Mouse (Mus musculus) liver, embryonic 14.5 days (tissue): ENCODE results near the gene Emc3. TPM values are rescaled to one million over a fixed set of nuclear protein-coding genes. Genes with fewer than 3 reads are reported as not detected.

Experiments used
- ATAC-seq: fragments of 200-750 bp; cut with Nextera tagmentation; 2 replicates; pipeline ENCODE4 v1.8.0; 2017; ENCODE audit warnings: moderate number of reproducible peaks, mild to moderate bottlenecking, moderate library complexity; ENCODE audit not compliant: insufficient read depth
- DNase-seq, 3 experiments: peaks; one replicate each; pipeline ENCODE4 v3.0.0-alpha.2; 2012 to 2013; ENCODE audit warnings: low read depth in 3 of 3, low spot score in 3 of 3
- H3K27ac ChIP-seq: fragments of 300-500 bp; sonication (generic); 2 replicates; pipeline ENCODE4 v1.5.1; 2014; ENCODE audit warnings: moderate library complexity, mild to moderate bottlenecking, control low read depth, inconsistent platforms
- H3K27me3 ChIP-seq: fragments of 300-500 bp; sonication (generic); 2 replicates; pipeline ENCODE4 v1.6.1; 2014; ENCODE audit warnings: mild to moderate bottlenecking, low read length, moderate library complexity; ENCODE audit not compliant: control insufficient read depth, insufficient read depth
- H3K36me3 ChIP-seq: fragments of 300-500 bp; sonication (generic); replicated peaks from 2 replicates; pipeline ENCODE4 v1.6.1; 2014; ENCODE audit warnings: low read depth; ENCODE audit not compliant: control insufficient read depth, insufficient read depth
- H3K4me1 ChIP-seq, 2 experiments: fragments of 200-500 bp in 1 of 2; fragments of 300-500 bp in 1 of 2; sonication (generic) in 1 of 2; replicated peaks; 2 replicates each; pipeline ENCODE4 v1.6.1; 2012 to 2014; ENCODE audit warnings: antibody characterized with exemption in 1 of 2, inconsistent platforms in 1 of 2, low read length in 1 of 2; ENCODE audit not compliant: control insufficient read depth in 2 of 2, insufficient read depth in 2 of 2
- H3K4me2 ChIP-seq: fragments of 300-500 bp; sonication (generic); 2 replicates; pipeline ENCODE4 v1.6.1; 2014; ENCODE audit warnings: low read depth, mild to moderate bottlenecking, control low read depth, moderate library complexity
- H3K4me3 ChIP-seq, 2 experiments: fragments of 200-500 bp in 1 of 2; fragments of 300-500 bp in 1 of 2; sonication (generic) in 1 of 2; 2 replicates each; pipeline ENCODE4 v1.5.1; 2012 to 2014; ENCODE audit warnings: low read depth in 2 of 2, low read length in 2 of 2, mild to moderate bottlenecking in 2 of 2, control low read depth in 1 of 2, inconsistent platforms in 1 of 2, moderate library complexity in 1 of 2; ENCODE audit not compliant: insufficient read depth in 1 of 2
- H3K9ac ChIP-seq: fragments of 300-500 bp; sonication (generic); replicated peaks from 2 replicates; pipeline ENCODE4 v1.6.1; 2014; ENCODE audit warnings: mild to moderate bottlenecking, control low read depth, moderate library complexity
- H3K9me3 ChIP-seq: fragments of 300-500 bp; sonication (generic); 2 replicates; pipeline ENCODE4 v1.6.1; 2016; ENCODE audit warnings: low read length, mixed read lengths; ENCODE audit not compliant: control insufficient read depth
- CTCF ChIP-seq: IDR thresholded peaks from 2 replicates; pipeline ENCODE4 v1.5.1; 2016; ENCODE audit warnings: antibody characterized with exemption, low read depth, control low read depth
- EP300 ChIP-seq: IDR thresholded peaks from 2 replicates; pipeline ENCODE4 v1.6.1; 2016; ENCODE audit warnings: antibody characterized with exemption, low read depth
- WGBS: fragments of 180-500 bp; shearing (Covaris S2); extraction: QIAGEN DNeasy Blood & Tissue Kit; methylation state at CpG from one replicate; pipeline ENCODE4 v1.1.7; 2014; ENCODE audit not compliant: insufficient replicate concordance; 5-methylcytosine and 5-hydroxymethylcytosine counted together
- polyA plus RNA-seq, 2 experiments: library from polyadenylated mRNA; depleted of rRNA in 1 of 2; stranded (reverse) in 1 of 2; unstranded in 1 of 2; fragments of >200 nt; fragmentation: Nextera tagmentation in 1 of 2; extraction: Ambion mirVana in 1 of 2; gene quantifications; 2 replicates each; pipeline versions ENCODE4 v1.2.1 to v1.2.3; 2012 to 2014

Gene Emc3
- polyA plus RNA-seq, 2 experiments, result 20.7 to 41.5 TPM

DNA sequence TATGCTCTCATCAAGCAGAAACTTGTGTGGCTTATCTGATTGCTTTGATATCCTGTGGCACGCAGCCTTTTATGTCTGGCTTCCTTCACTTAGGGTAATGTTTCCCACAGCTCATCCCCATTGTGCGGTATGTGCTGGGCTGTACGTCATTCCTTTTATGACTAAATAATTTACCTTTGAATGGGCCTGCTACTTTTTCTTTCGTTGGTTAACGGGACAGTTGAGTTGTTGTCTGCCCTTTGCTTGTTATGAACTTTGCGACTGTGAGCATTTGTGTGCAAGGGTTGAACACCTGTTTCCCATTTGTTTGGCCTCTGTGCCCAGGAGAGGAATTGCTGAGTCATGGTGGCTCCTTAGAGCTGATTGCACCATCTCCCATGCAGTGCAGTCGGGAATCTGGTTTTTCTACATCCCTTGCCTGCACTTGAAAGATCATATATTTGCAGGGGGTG is 44.3 kb downstream of the Emc3 start:
- no peak overlapping the region for H3K4me2 ChIP-seq
- ATAC-seq, result no peak
- no peak overlapping the region for H3K4me3 ChIP-seq
- TF ChIP-seq CTCF, result no peak
- TF ChIP-seq EP300, result no peak
- no peaks in the 10 kb centered on the region for H3K9me3 ChIP-seq
- peaks cover 3% of the 10 kb centered on the region for H3K27me3 ChIP-seq
- DNase-seq, result peak in 2 of 3 experiments; percentile 32 to 41
- 39% methylated on average over 7 of the region's 7 CpGs for WGBS
- no peak overlapping the region for H3K27ac ChIP-seq
- H3K36me3 ChIP-seq, result no peaks in the 10 kb centered on the region
- H3K9ac ChIP-seq, result no peak overlapping the region
- peaks cover 6 to 15% of the 10 kb centered on the region in 2 experiments; a peak in 3 of 4 replicates for H3K4me1 ChIP-seq

DNA sequence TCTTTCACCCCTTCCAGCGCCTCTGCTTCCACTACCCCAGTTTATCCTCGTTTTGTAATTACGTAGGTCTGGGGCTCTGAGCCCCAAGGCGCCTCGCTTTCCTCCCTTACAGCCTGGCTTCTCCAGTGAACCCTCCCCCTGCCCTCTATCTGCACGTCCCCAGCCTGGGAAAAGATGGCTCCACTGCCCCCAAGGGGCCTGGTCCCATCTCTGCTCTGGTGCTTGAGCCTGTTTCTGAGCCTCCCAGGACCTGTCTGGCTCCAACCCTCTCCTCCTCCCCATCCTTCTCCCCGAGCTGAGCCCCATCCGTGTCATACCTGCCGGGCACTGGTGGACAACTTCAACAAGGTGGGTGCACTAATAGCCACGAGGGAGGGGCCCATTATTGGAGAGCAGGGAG is 47.7 kb downstream of the Emc3 start:
- TF ChIP-seq EP300 (no peak), CTCF (peak; percentile 20; the same call in 1 of the 2 replicates)
- H3K4me3 ChIP-seq, result peak overlapping the region; percentile 59 to 66
- peak overlapping the region; percentile 73 for H3K4me2 ChIP-seq
- H3K9ac ChIP-seq, result peak overlapping the region; percentile 72
- H3K27ac ChIP-seq, result peak overlapping the region; percentile 45
- 10% methylated on average over 10 of the region's 10 CpGs for WGBS
- H3K27me3 ChIP-seq, result peaks cover 8% of the 10 kb centered on the region
- DNase-seq (no peak), ATAC-seq (peak; percentile 17; the same call in 1 of the 2 replicates)
- H3K9me3 ChIP-seq, result no peaks in the 10 kb centered on the region
- H3K36me3 ChIP-seq, result no peaks in the 10 kb centered on the region
- peaks cover 6 to 17% of the 10 kb centered on the region in 2 experiments; a peak in 3 of 4 replicates for H3K4me1 ChIP-seq

DNA sequence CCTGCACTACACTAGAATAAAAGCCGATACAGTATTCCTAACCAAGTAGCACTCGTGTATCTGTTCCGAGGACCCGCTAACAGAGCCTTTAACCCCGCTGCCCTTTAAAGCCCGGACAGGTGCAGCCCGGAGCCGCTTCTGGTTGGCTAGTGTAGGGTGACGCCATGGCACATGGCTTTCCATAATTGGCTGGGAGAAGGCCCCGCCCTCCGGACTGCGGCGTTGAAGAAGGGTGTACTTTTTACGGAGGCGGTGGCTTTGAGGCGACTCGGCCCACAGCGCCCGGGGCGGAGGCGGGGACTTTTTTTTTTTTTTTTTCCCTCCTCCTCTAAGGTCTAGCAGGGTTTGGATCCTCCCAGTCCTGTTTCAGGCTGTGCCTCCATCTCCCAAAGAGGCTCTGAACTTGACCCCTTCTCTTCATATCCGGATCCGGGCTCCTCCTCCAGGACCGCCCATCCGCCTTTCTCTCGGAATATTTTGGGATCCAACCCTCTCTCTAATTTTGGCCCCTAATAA is 48.3 kb downstream of the Emc3 start, which contains the start of gene Creld1:
Creld1 (plus strand) TSS at position 198 of the 516 bp plus-strand sequence.
- H3K9ac ChIP-seq, result peak within 1 kb of the TSS; percentile 72

GRCm38 (mm10) chr6:113482477-113483099 is 48.9 kb downstream of the Emc3 start:
- TF ChIP-seq CTCF (peak; percentile 26; the same call in 1 of the 2 replicates), EP300 (no peak)
- H3K4me3 ChIP-seq, result peak overlapping the region; percentile 58 to 59
- H3K36me3 ChIP-seq, result no peaks in the 10 kb centered on the region
- peaks cover 6 to 15% of the 10 kb centered on the region in 2 experiments; a peak in 3 of 4 replicates for H3K4me1 ChIP-seq
- DNase-seq (peak in 1 of 3 experiments; percentile 9), ATAC-seq (peak; percentile 49)
- H3K27me3 ChIP-seq, result peaks cover 8% of the 10 kb centered on the region
- H3K4me2 ChIP-seq, result peak overlapping the region; percentile 73
- H3K9ac ChIP-seq, result peak overlapping the region; percentile 10
- no peaks in the 10 kb centered on the region for H3K9me3 ChIP-seq
- WGBS, result under 1% methylated on average over 65 of the region's 65 CpGs
- H3K27ac ChIP-seq, result no peak overlapping the region

More for the DNA sequence above, 48.3 kb downstream of the Emc3 start, which contains the start of gene Creld1:
- H3K4me3 ChIP-seq, result peak within 1 kb of the TSS; percentile 59 to 66
- WGBS, result under 1% methylated on average over 26 of the region's 26 CpGs
- H3K9me3 ChIP-seq, result no peaks in the 10 kb centered on the region
- DNase-seq (peak; percentile 94), ATAC-seq (peak; percentile 97)
- peak within 1 kb of the TSS; percentile 73 for H3K4me2 ChIP-seq
- TF ChIP-seq EP300 (no peak), CTCF (no peak)
- peaks cover 6 to 17% of the 10 kb centered on the region in 2 experiments; a peak in 3 of 4 replicates for H3K4me1 ChIP-seq
- H3K27ac ChIP-seq, result peak within 1 kb of the TSS; percentile 45
- peaks cover 8% of the 10 kb centered on the region for H3K27me3 ChIP-seq
- H3K36me3 ChIP-seq, result no peaks in the 10 kb centered on the region
